Mouse (Mus musculus) cortical plate, adult 2 months (tissue): ENCODE measurements around the gene Elof1.

Experiments used
- CTCF ChIP-seq: fragments of 200-500 bp; IDR thresholded peaks from 2 replicates; pipeline ENCODE4 v1.5.1; 2011; ENCODE audit warnings: mild to moderate bottlenecking, control low read depth, low read length; ENCODE audit not compliant: insufficient read depth; ENCODE audit errors: extremely low read depth
- POLR2A ChIP-seq: fragments of 200-500 bp; IDR thresholded peaks from 2 replicates; pipeline ENCODE4 v1.6.1; 2011; ENCODE audit warnings: mild to moderate bottlenecking, low read length, control low read depth; ENCODE audit not compliant: insufficient read depth; ENCODE audit errors: extremely low read depth

DNA sequence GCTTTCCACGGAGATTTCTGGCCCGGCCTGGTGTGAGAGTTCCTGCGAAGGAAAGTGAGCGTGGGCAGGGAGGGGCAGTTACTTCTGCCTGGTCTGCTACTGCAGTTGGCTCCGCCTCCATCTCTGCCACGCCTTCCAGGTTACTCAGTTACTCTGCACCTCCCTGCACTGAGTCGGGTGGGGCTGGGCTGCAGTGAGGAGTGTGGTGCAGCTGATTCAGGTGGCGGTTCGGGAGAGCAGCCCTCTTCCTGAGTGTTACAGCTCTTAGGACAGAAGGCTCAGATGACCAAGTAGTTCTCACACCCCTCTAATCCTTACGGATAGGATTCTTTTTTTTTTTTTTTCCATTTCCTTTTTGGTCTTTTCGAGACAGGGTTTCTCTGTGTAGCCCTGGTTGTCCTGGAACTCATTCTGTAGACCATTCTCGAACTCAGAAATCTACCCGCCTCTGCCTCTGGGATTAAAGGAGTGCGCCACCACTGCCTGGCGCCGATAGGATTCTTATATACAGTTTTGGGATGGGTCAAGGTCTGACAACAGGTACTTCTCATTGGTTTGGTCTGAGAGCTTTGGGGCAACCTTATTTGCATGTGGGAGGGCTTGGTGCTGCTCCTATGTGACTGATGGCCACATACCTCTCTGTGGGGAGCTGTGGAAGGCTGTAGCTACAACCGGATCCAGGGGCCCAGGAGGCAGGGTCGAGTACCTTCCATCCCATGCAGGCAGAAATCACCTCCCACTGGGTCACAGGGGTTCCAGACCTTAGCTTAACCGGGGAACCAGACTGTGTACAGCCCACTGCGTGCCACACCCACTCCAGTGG lies 32.7 kb upstream of the Elof1 start:
- TF ChIP-seq CTCF (no peak), POLR2A (no peak)
